Mouse (Mus musculus) activated CD4-positive, CD25-positive, alpha-beta regulatory T cell (primary cell): ENCODE measurements around the gene Atp2a1. TPM values are rescaled to one million over a fixed set of nuclear protein-coding genes. Genes with fewer than 3 reads are reported as not detected.

Source experiments
- polyA plus RNA-seq, 2 experiments: library from polyadenylated mRNA; unstranded; fragments of 100-300 nt; shearing (Covaris generic); gene quantifications; one replicate each; pipeline ENCODE4 v1.2.1; 2017

Atp2a1 gene
- under 1 TPM; 0.60 to 0.97 TPM for polyA plus RNA-seq

GRCm38 (mm10) chr7:126463004-126463403 lies at the start of gene Atp2a1:
TSS of gene Atp2a1 (minus strand) at chr7:126463108.

GRCm38 (mm10) chr7:126503273-126503878 lies 40.5 kb upstream of the Atp2a1 start, which contains the start of gene Atxn2l:
TSS of gene Atxn2l (minus strand) at chr7:126503437.

GRCm38 (mm10) chr7:126487052-126487483 lies 24.2 kb upstream of the Atp2a1 start, which contains the start of gene Tufm:
TSS of gene Tufm (plus strand) at chr7:126487361.

GRCm38 (mm10) chr7:126474993-126475581 lies 12.2 kb upstream of the Atp2a1 start, which contains the start of gene Sh2b1:
TSS of gene Sh2b1 (minus strand) at chr7:126475424.

GRCm38 (mm10) chr7:126428631-126429502 lies 34.0 kb downstream of the Atp2a1 start, which contains the start of gene Rabep2:
TSS of gene Rabep2 (plus strand) at chr7:126428759.

DNA sequence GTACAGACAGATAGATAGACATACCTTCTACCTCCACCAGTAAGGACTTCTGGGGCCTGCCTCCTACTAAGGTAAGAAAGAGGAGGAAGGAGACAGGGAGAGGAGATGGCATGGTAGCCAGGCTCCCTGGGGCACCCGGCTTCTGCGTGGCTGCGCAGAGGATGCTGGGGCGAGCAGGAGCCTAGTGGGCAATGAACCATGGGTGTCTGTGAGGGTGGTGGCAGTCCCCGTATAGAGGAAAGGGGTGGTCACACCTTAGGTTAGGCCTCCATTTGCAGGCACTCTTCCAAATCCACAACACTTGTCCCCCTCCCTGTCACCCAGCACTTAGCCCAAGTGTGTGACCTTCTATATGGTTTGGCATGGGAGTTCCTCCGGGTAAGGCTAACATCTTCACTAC lies 48.2 kb downstream of the Atp2a1 start, which contains the start of gene Cd19:
Gene Cd19, minus strand, starts transcription at position 165 of the 400 bp plus-strand sequence.

GRCm38 (mm10) chr7:126396298-126397119 lies 66.4 kb downstream of the Atp2a1 start, which contains the start of gene Nfatc2ip:
TSS of gene Nfatc2ip (minus strand) at chr7:126396737.

Other genes with a start within 250 kb of the Atp2a1 start
- 10 to 100 TPM; 39.1 to 41.3 TPM for gene Sbk1, start 190.5 kb downstream of the Atp2a1 start, polyA plus RNA-seq
- 100 to 1,000 TPM; 699 to 796 TPM for gene Lat, start 93.5 kb downstream of the Atp2a1 start, polyA plus RNA-seq
- gene Spns1, start 85.7 kb downstream of the Atp2a1 start, polyA plus RNA-seq, result 10 to 100 TPM; 43.1 to 44.7 TPM
- gene Nfatc2ip, start 66.4 kb downstream of the Atp2a1 start, polyA plus RNA-seq, result 1 to 10 TPM; 4.7 to 6.0 TPM
- gene Cd19, start 48.2 kb downstream of the Atp2a1 start, polyA plus RNA-seq, result 1 to 10 TPM; 2.7 to 6.1 TPM
- 10 to 100 TPM; 43.4 to 61.1 TPM for gene Rabep2, start 34.3 kb downstream of the Atp2a1 start, polyA plus RNA-seq
- gene Sh2b1, start 12.3 kb upstream of the Atp2a1 start, polyA plus RNA-seq, result 10 to 100 TPM; 36.2 to 52.7 TPM
- 100 to 1,000 TPM in 1 of 2 experiments, 10 to 100 TPM in 1; 97.6 to 106 TPM for gene Tufm, start 24.3 kb upstream of the Atp2a1 start, polyA plus RNA-seq
- 100 to 1,000 TPM in 1 of 2 experiments, 10 to 100 TPM in 1; 94.3 to 103 TPM for gene Atxn2l, start 40.3 kb upstream of the Atp2a1 start, polyA plus RNA-seq
- 100 to 1,000 TPM; 180 to 184 TPM for gene Eif3c, start 103.3 kb upstream of the Atp2a1 start, polyA plus RNA-seq
- gene Apobr, start 121.8 kb upstream of the Atp2a1 start, polyA plus RNA-seq, result 1 to 10 TPM in 1 of 2 experiments, under 1 TPM in 1; 0.98 to 4.1 TPM
- gene Cln3, start 122.7 kb upstream of the Atp2a1 start, polyA plus RNA-seq, result 100 to 1,000 TPM in 1 of 2 experiments, 10 to 100 TPM in 1; 50.3 to 115 TPM
- under 1 TPM in 1 of 2 experiments, not detected in 1; 0.17 TPM for gene Il27, start 131.8 kb upstream of the Atp2a1 start, polyA plus RNA-seq
- 1 to 10 TPM in 1 of 2 experiments, not detected in 1; 1.3 TPM for gene Nupr1, start 167.8 kb upstream of the Atp2a1 start, polyA plus RNA-seq
- 10 to 100 TPM; 83.9 to 89.3 TPM for gene Sgf29, start 186.2 kb upstream of the Atp2a1 start, polyA plus RNA-seq
- gene Sult1a1, start 213.3 kb upstream of the Atp2a1 start, polyA plus RNA-seq, result 1 to 10 TPM in 1 of 2 experiments, under 1 TPM in 1; 0.76 to 1.8 TPM
- 100 to 1,000 TPM; 111 to 133 TPM for gene Bola2, start 232.3 kb upstream of the Atp2a1 start, polyA plus RNA-seq
- 10 to 100 TPM in 1 of 2 experiments, 1 to 10 TPM in 1; 7.1 to 13.5 TPM for gene Slx1b, start 232.7 kb upstream of the Atp2a1 start, polyA plus RNA-seq
- gene Coro1a, start 244.7 kb upstream of the Atp2a1 start, polyA plus RNA-seq, result 1,000 to 10,000 TPM; 3,096 to 3,488 TPM